Mouse (Mus musculus) cerebellum, adult 9-11 months (tissue): ENCODE results near the gene Gm17662.

Experiments used
- DNase-seq: peaks from one replicate; pipeline ENCODE4 v3.0.0; 2022

Gm17662 gene

GRCm38 (mm10) chr4:104888499-104889262, 31.6 kb downstream of the Gm17662 start:
- no peak for DNase-seq

- peak; percentile 41 for DNase-seq
Observed at GRCm38 (mm10) chr4:104891708-104892107, 34.6 kb downstream of the Gm17662 start.

- no peak for DNase-seq
Observed at GRCm38 (mm10) chr4:104893588-104893987, 36.5 kb downstream of the Gm17662 start.

GRCm38 (mm10) chr4:104894004-104894734, 37.0 kb downstream of the Gm17662 start:
- DNase-seq: peak; percentile 48

- DNase-seq: no peak
Observed at GRCm38 (mm10) chr4:104902836-104903235, 45.7 kb downstream of the Gm17662 start.

- no peak for DNase-seq
Observed at GRCm38 (mm10) chr4:104905049-104905448, 47.9 kb downstream of the Gm17662 start.
